Mouse (Mus musculus) CH12.LX (cell line): ENCODE measurements around the gene Zfp663. TPM values are rescaled to one million over a fixed set of nuclear protein-coding genes. Genes with fewer than 3 reads are reported as not detected.

Experiments
- DNase-seq: peaks from one replicate; pipeline ENCODE4 v3.0.0-alpha.2; 2013; ENCODE audit errors: extremely low read depth
- H3K27ac ChIP-seq: 2 replicates; pipeline ENCODE4 v1.5.1; 2012; ENCODE audit warnings: low read depth, mild to moderate bottlenecking, control low read depth, moderate library complexity; ENCODE audit not compliant: insufficient read depth
- H3K27me3 ChIP-seq: replicated peaks from 2 replicates; pipeline ENCODE3; 2012; ENCODE audit warnings: inconsistent platforms
- H3K36me3 ChIP-seq, 2 experiments: replicated peaks in 1 of 2; 2 replicates each; pipeline versions ENCODE3 to v1.6.1; 2012; ENCODE audit warnings: inconsistent platforms in 1 of 2, low read length in 1 of 2, mild to moderate bottlenecking in 1 of 2, mixed read lengths in 1 of 2, moderate library complexity in 1 of 2; ENCODE audit not compliant: control insufficient read depth in 1 of 2, insufficient read depth in 1 of 2
- H3K4me1 ChIP-seq, 2 experiments: 2 replicates each; pipeline ENCODE4 v1.6.1; 2012; ENCODE audit warnings: inconsistent platforms in 1 of 2, moderate library complexity in 1 of 2; ENCODE audit not compliant: insufficient read depth in 2 of 2, control insufficient read depth in 1 of 2
- H3K4me2 ChIP-seq: 2 replicates; pipeline ENCODE4 v1.6.1; 2012; ENCODE audit warnings: low read depth, mild to moderate bottlenecking, control low read depth; ENCODE audit not compliant: poor library complexity, insufficient read depth, severe bottlenecking
- H3K4me3 ChIP-seq, 3 experiments: fragments of 150-350 bp in 1 of 3; sonication (generic) in 1 of 3; replicated peaks in 1 of 3; 2 replicates each; pipeline versions ENCODE3 to v1.5.1; 2011 to 2012; ENCODE audit warnings: low read depth in 2 of 3, low read length in 2 of 3, mild to moderate bottlenecking in 2 of 3, moderate library complexity in 2 of 3, control low read depth in 1 of 3, improper control_type of control experiment in 1 of 3, inconsistent platforms in 1 of 3, mixed read lengths in 1 of 3; ENCODE audit not compliant: poor library complexity in 1 of 3
- H3K79me2 ChIP-seq: replicated peaks from 2 replicates; pipeline ENCODE4 v1.6.1; 2012; ENCODE audit warnings: mild to moderate bottlenecking, moderate library complexity; ENCODE audit not compliant: control insufficient read depth, poor library complexity, insufficient read depth, severe bottlenecking; ENCODE audit errors: extremely low read depth
- H3K9ac ChIP-seq: 2 replicates; pipeline ENCODE4 v1.6.1; 2012; ENCODE audit warnings: low read depth, mild to moderate bottlenecking, control low read depth, moderate library complexity; ENCODE audit not compliant: insufficient read depth
- H3K9me3 ChIP-seq: replicated peaks from 2 replicates; pipeline ENCODE3; 2012; ENCODE audit warnings: low read length, inconsistent platforms, mixed read lengths
- CHD1 ChIP-seq: IDR thresholded peaks from 2 replicates; pipeline ENCODE4 v1.6.1; 2012; ENCODE audit warnings: low read depth, low read length, improper control_type of control experiment, inconsistent platforms
- E2F4 ChIP-seq: IDR thresholded peaks from 2 replicates; pipeline ENCODE4 v1.6.1; 2011; ENCODE audit warnings: low read depth, low read length, improper control_type of control experiment; ENCODE audit not compliant: insufficient replicate concordance
- ELF1 ChIP-seq: IDR thresholded peaks from 2 replicates; pipeline ENCODE4 v1.6.1; 2014; ENCODE audit warnings: low read depth, mild to moderate bottlenecking, inconsistent platforms, low read length, improper control_type of control experiment
- EP300 ChIP-seq: IDR thresholded peaks from 2 replicates; pipeline ENCODE4 v1.6.1; 2011; ENCODE audit warnings: low read length, improper control_type of control experiment
- HCFC1 ChIP-seq: IDR thresholded peaks from 2 replicates; pipeline ENCODE4 v1.6.1; 2012; ENCODE audit warnings: low read depth, mild to moderate bottlenecking, inconsistent platforms, low read length, improper control_type of control experiment
- JUN ChIP-seq: IDR thresholded peaks from 2 replicates; pipeline ENCODE4 v1.6.1; 2011; ENCODE audit warnings: low read depth, mild to moderate bottlenecking, low read length, improper control_type of control experiment, moderate library complexity; ENCODE audit not compliant: insufficient read depth
- JUND ChIP-seq: conservative IDR thresholded peaks from 2 replicates; pipeline ENCODE4 v1.6.1; 2011; ENCODE audit warnings: low read depth, low read length, improper control_type of control experiment
- KAT2A ChIP-seq: IDR thresholded peaks from 2 replicates; pipeline ENCODE4 v1.6.1; 2012; ENCODE audit warnings: low read length, improper control_type of control experiment, inconsistent platforms; ENCODE audit not compliant: insufficient replicate concordance
- MAFK ChIP-seq: IDR thresholded peaks from 2 replicates; pipeline ENCODE4 v1.6.1; 2011; ENCODE audit warnings: low read length, improper control_type of control experiment; ENCODE audit not compliant: insufficient replicate concordance
- MEF2A ChIP-seq: IDR thresholded peaks from 2 replicates; pipeline ENCODE4 v1.6.1; 2014; ENCODE audit warnings: low read depth, mild to moderate bottlenecking, inconsistent platforms, low read length, improper control_type of control experiment, borderline replicate concordance
- MXI1 ChIP-seq: IDR thresholded peaks from 2 replicates; pipeline ENCODE4 v1.6.1; 2011; ENCODE audit warnings: mild to moderate bottlenecking, low read depth, low read length, improper control_type of control experiment
- MYC ChIP-seq: IDR thresholded peaks from 2 replicates; pipeline ENCODE4 v1.6.1; 2011; ENCODE audit warnings: low read depth, mild to moderate bottlenecking, improper control_type of control experiment, low read length
- PAX5 ChIP-seq: IDR thresholded peaks from 2 replicates; pipeline ENCODE4 v1.6.1; 2012; ENCODE audit warnings: low read length, inconsistent platforms, mixed read lengths
- POLR2A ChIP-seq: IDR thresholded peaks from 2 replicates; pipeline ENCODE4 v1.6.1; 2011; ENCODE audit warnings: low read depth, mild to moderate bottlenecking, improper control_type of control experiment, low read length
- POLR2AphosphoS2 ChIP-seq: IDR thresholded peaks from 2 replicates; pipeline ENCODE4 v1.6.1; 2011; ENCODE audit warnings: low read depth, low read length, improper control_type of control experiment
- RCOR1 ChIP-seq: conservative IDR thresholded peaks from 2 replicates; pipeline ENCODE4 v1.6.1; 2012; ENCODE audit warnings: low read depth, mild to moderate bottlenecking, inconsistent platforms, low read length, improper control_type of control experiment
- SIN3A ChIP-seq: IDR thresholded peaks from 2 replicates; pipeline ENCODE4 v1.6.1; 2012; ENCODE audit warnings: low read length, improper control_type of control experiment, inconsistent platforms
- TCF12 ChIP-seq: IDR thresholded peaks from 2 replicates; pipeline ENCODE4 v1.6.1; 2014; ENCODE audit warnings: low read depth, mild to moderate bottlenecking, inconsistent platforms, low read length, improper control_type of control experiment
- USF1 ChIP-seq: IDR thresholded peaks from 2 replicates; pipeline ENCODE4 v1.6.1; 2014; ENCODE audit warnings: low read depth, mild to moderate bottlenecking, inconsistent platforms, low read length, improper control_type of control experiment
- ZC3H11A ChIP-seq: IDR thresholded peaks from 2 replicates; pipeline ENCODE4 v1.6.1; 2012; ENCODE audit warnings: low read depth, mild to moderate bottlenecking, inconsistent platforms, low read length, improper control_type of control experiment
- ZMIZ1 ChIP-seq: IDR thresholded peaks from 2 replicates; pipeline ENCODE4 v1.6.1; 2012; ENCODE audit warnings: low read depth, mild to moderate bottlenecking, inconsistent platforms, low read length, improper control_type of control experiment
- dilution Hi-C: fragments of 300-500 bp; cut with MboI; formaldehyde crosslinking; loops from 2 replicates; pipeline ENCODE4 v1.14.3; 2020; ENCODE audit warnings: low sequenced_read_pairs; ENCODE audit not compliant: extremely low pct_unique_long_range_greater_than_20kb, extremely low pct_ligation_motif_present
- in situ Hi-C: fragments of 300-500 bp; cut with MboI; formaldehyde crosslinking; loops from 3 replicates; pipeline ENCODE4 v1.14.3; 2019; ENCODE audit warnings: low sequenced_read_pairs, low pct_ligation_motif_present, low pct_unique_long_range_greater_than_20kb, mixed read lengths
- polyA plus RNA-seq: library from polyadenylated mRNA; unstranded; fragments of >175 nt; gene quantifications from 2 replicates; pipeline ENCODE4 v1.2.1, GENCODE M21; 2012; ENCODE audit warnings: low read depth; ENCODE audit not compliant: insufficient read length
- total RNA-seq, 2 experiments: library from RNA; depleted of rRNA; stranded (reverse); fragments of 300-350 nt in 1 of 2; fragments of >200 nt in 1 of 2; gene quantifications; 2 replicates each; pipeline ENCODE4 v1.2.3; 2012 to 2014

The Zfp663 gene
- total and polyA plus RNA-seq, 3 experiments = not detected

- Histone ChIP-seq H3K27me3 (peaks cover 23% of the 10 kb centered on the region), H3K4me2 (peak overlapping the region; percentile 53), H3K9ac (peak overlapping the region; percentile 51), H3K36me3 (peaks cover 2 to 18% of the 10 kb centered on the region in 2 experiments), H3K4me1 (peaks cover 9 to 30% of the 10 kb centered on the region in 2 experiments), H3K79me2 (no peaks in the 10 kb centered on the region), H3K4me3 (peak overlapping the region; percentile 70 to 85 (median 76)), H3K27ac (no peak overlapping the region), H3K9me3 (no peaks in the 10 kb centered on the region)
- in situ Hi-C loops (no loop called here), dilution Hi-C loops (no loop called here)
- DNase-seq = no peak
- TF ChIP-seq EP300 = no peak
- TF ChIP-seq HCFC1 = no peak
- no peak for TF ChIP-seq MEF2A
- no peak for TF ChIP-seq RCOR1
Measured at GRCm38 (mm10) chr2:165325521-165326303, 42.8 kb downstream of the Zfp663 start.

- no peak overlapping the region for H3K4me2 ChIP-seq
- dilution Hi-C loops = no loop called here
- H3K27me3 ChIP-seq = peaks cover 17% of the 10 kb centered on the region
- H3K79me2 ChIP-seq = no peaks in the 10 kb centered on the region
- H3K27ac ChIP-seq = no peak overlapping the region
- H3K4me3 ChIP-seq = no peak overlapping the region
- peaks cover 9 to 31% of the 10 kb centered on the region in 2 experiments for H3K4me1 ChIP-seq
- in situ Hi-C loops = no loop called here
- no peak overlapping the region for H3K9ac ChIP-seq
- no peak for DNase-seq
- TF ChIP-seq HCFC1 = no peak
- TF ChIP-seq RCOR1 = no peak
- TF ChIP-seq POLR2AphosphoS2 = no peak
- no peak for TF ChIP-seq PAX5
- no peak for TF ChIP-seq SIN3A
- TF ChIP-seq POLR2A = no peak
- no peak for TF ChIP-seq MEF2A
- TF ChIP-seq ZMIZ1 = no peak
- no peak for TF ChIP-seq ELF1
- no peak for TF ChIP-seq USF1
- no peak for TF ChIP-seq JUND
- TF ChIP-seq TCF12 = no peak
- TF ChIP-seq MAFK = no peak
- no peak for TF ChIP-seq MXI1
- TF ChIP-seq JUN = no peak
- TF ChIP-seq MYC = no peak
- no peak for TF ChIP-seq ZC3H11A
- TF ChIP-seq CHD1 = no peak
- no peak for TF ChIP-seq KAT2A
- no peak for TF ChIP-seq E2F4
- H3K36me3 ChIP-seq = peaks cover 2 to 18% of the 10 kb centered on the region in 2 experiments
- H3K9me3 ChIP-seq = no peaks in the 10 kb centered on the region
Measured at GRCm38 (mm10) chr2:165323928-165324327, 44.6 kb downstream of the Zfp663 start.
